Mouse (Mus musculus) gastrocnemius, postnatal 14 days (tissue): ENCODE data around the gene Surf2. TPM values are rescaled to one million over a fixed set of nuclear protein-coding genes. Genes with fewer than 3 reads are reported as not detected.

Experiments used
- DNase-seq: peaks from one replicate; pipeline ENCODE4 v3.0.0; 2021; ENCODE audit warnings: mixed read lengths
- intact Hi-C: fragments of 180-260 bp; cut with DNase I; formaldehyde crosslinking; loops from one replicate; pipeline ENCODE4 v1.15.1; 2025; ENCODE audit warnings: low total_unique reads
- total RNA-seq, 2 experiments: library from RNA; stranded (reverse); gene quantifications; 2 replicates each; pipeline ENCODE4 v1.2.3; 2021

The Surf2 gene
- total RNA-seq, 2 experiments from 2014 or later: 15.3 to 17.2 TPM

GRCm38 (mm10) chr2:26952193-26952592 lies 36.0 kb downstream of the Surf2 start:
- DNase-seq: no peak
- intact Hi-C loops: no loop called here

DNA sequence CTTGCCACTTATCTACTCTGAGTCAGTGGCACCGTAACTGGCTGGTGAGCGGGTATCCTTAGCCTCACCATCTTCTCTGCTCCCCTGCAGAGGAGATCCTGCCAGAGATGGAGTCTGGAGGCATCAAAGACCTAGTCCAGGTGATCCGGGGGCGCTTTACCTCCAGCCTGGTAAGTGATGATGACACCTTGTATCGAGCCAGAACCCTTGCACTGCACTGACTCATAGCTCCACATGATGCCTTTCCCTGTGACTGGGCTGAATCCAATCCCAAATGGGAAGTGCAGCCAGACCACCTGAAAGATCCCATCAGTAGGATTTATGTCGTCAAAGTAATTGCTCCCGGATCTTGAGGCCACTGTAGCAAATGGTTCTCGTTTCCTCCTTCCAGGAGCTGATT lies 36.7 kb downstream of the Surf2 start:
- intact Hi-C loops: no loop called here
- DNase-seq: no peak

- intact Hi-C loops: no loop called here
- no peak for DNase-seq
Measured at GRCm38 (mm10) chr2:26954735-26955395, 38.7 kb downstream of the Surf2 start.

- DNase-seq: no peak
- intact Hi-C loops: no loop called here
Measured at GRCm38 (mm10) chr2:26956811-26957487, 40.8 kb downstream of the Surf2 start.

DNA sequence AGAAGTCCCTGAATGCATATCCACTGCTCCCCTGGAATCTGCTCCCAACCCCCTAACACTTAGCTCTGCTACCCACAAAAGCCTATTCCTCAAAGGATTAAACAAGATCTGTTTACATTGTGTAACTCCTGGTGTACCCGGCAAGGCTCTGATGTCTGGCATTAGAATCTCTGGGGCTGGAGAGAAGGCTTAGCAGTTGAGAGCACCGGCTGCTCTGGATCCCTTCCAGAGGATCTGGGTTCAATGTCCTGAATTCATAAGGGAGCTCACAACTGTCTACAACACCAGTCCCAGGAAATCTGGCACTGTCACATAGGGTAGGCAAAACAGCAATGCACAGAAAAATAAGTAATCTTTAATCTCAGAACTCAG lies 41.3 kb downstream of the Surf2 start:
- DNase-seq: no peak
- intact Hi-C loops: no loop called here

GRCm38 (mm10) chr2:26960756-26961155 lies 44.6 kb downstream of the Surf2 start:
- intact Hi-C loops: no loop called here
- DNase-seq: no peak

- intact Hi-C loops: no loop called here
- peak; percentile 94 for DNase-seq
Measured at GRCm38 (mm10) chr2:26963923-26964723, 48.0 kb downstream of the Surf2 start, which contains the start of gene Rexo4. Gene Rexo4 (minus strand): TSS chr2:26964386.

DNA sequence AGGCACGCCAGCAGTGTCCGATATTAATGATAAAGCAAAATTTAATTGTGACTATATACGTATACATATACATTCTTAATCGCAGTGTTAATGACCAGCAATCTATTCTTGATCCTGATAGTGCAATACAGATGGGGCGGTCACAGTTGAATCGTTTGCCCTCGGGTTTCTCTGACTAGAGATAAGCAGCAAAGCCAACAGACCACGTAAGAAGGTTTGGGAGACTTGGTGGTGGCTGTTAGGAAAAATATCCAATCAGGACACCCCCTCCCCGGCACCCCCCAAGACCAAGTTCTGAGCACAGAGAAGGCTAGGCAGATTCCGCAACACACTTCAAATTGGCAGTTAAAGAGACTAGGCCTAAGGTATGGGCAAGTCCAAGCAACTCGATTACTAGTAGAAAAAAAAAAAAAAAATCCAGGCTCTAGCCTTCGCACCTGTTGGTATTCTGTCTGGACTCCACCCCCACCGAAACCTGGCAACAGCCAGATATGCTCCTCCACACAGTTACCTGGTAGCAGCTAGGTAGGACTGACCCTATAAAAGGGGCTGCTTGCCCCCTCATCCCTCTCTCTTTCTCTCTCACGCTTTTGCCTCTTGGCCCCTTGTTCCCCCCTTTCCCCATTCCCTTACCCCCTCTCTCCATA lies 48.7 kb downstream of the Surf2 start:
- intact Hi-C loops: no loop called here
- no peak for DNase-seq

DNA sequence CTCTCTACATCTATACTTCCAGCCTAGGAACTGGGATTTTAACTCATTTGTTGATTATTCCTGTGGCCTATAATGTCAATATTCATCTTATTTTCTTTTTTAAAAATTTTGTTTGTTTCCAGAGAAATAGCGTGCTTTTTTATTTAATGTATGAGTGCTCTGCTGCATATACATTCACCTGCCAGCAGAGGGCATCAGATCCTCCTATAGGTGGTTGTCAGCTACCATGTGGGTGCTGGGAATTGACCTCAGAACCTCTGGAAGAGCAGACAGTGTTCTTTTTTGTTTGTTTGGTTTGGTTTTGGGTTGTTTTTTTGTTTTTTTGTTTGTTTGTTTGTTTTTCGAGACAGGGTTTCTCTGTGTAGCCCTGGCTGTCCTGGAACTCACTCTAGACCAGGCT lies 51.1 kb downstream of the Surf2 start:
- no peak for DNase-seq
- intact Hi-C loops: no loop called here

Other genes starting within 250 kb of the Surf2 start
- not detected for gene Lcn4, start 245.1 kb upstream of the Surf2 start, total RNA-seq
- gene Abo, start 51.4 kb upstream of the Surf2 start, total RNA-seq: not detected
- gene Surf6, start 13.5 kb upstream of the Surf2 start, total RNA-seq: 10 to 100 TPM; 11.9 to 13.3 TPM
- 10 to 100 TPM; 19.2 to 19.7 TPM for gene Med22, start 5.7 kb upstream of the Surf2 start, total RNA-seq
- 100 to 1,000 TPM; 309 to 346 TPM for gene Rpl7a, start 5.6 kb upstream of the Surf2 start, total RNA-seq
- 10 to 100 TPM; 35.0 to 37.8 TPM for gene Surf1, start 163 bp downstream of the Surf2 start, total RNA-seq
- gene Surf4, start 17.6 kb downstream of the Surf2 start, total RNA-seq: 10 to 100 TPM; 84.4 to 85.1 TPM
- not detected for gene Stkld1, start 17.7 kb downstream of the Surf2 start, total RNA-seq
- gene Rexo4, start 48.0 kb downstream of the Surf2 start, total RNA-seq: 10 to 100 TPM; 13.3 to 16.2 TPM
- gene Adamts13, start 57.0 kb downstream of the Surf2 start, total RNA-seq: not detected
- 10 to 100 TPM; 21.2 to 21.4 TPM for gene Cacfd1, start 93.6 kb downstream of the Surf2 start, total RNA-seq
- gene Slc2a6, start 111.6 kb downstream of the Surf2 start, total RNA-seq: under 1 TPM; 0.11 to 0.62 TPM
- gene Mymk, start 155.8 kb downstream of the Surf2 start, total RNA-seq: 10 to 100 TPM; 30.5 to 36.4 TPM
- 10 to 100 TPM in 1 of 2 experiments, 1 to 10 TPM in 1; 6.3 to 10.5 TPM for gene Adamtsl2, start 163.0 kb downstream of the Surf2 start, total RNA-seq
- under 1 TPM; 0.07 to 0.08 TPM for gene Fam163b, start 226.1 kb downstream of the Surf2 start, total RNA-seq
- gene Dbh, start 248.9 kb downstream of the Surf2 start, total RNA-seq: under 1 TPM in 1 of 2 experiments, not detected in 1; 0.12 TPM